Mouse (Mus musculus): ENCODE measurements around the gene Kmt2a. TPM values are rescaled to one million over a fixed set of nuclear protein-coding genes. Genes with fewer than 3 reads are reported as not detected.

The Kmt2a gene
- 4.4 and 4.8 TPM in 2 replicates for polyA plus RNA-seq (2021; fragmentation: Nextera tagmentation)
- long read RNA-seq, experiment 1, partial matches to known transcripts, result 9 of 30 reads
- long read RNA-seq, experiment 1, other reads (novel, unspliced or antisense), result 21 of 30 reads
- long read RNA-seq, experiment 2, partial matches to known transcripts, result 21 of 101 reads
- long read RNA-seq, experiment 2, other reads (novel, unspliced or antisense), result 80 of 101 reads

GRCm38 (mm10) chr9:44881221-44881871, at the start of gene Kmt2a:
Gene Kmt2a (minus strand): TSS chr9:44881296.

DNA sequence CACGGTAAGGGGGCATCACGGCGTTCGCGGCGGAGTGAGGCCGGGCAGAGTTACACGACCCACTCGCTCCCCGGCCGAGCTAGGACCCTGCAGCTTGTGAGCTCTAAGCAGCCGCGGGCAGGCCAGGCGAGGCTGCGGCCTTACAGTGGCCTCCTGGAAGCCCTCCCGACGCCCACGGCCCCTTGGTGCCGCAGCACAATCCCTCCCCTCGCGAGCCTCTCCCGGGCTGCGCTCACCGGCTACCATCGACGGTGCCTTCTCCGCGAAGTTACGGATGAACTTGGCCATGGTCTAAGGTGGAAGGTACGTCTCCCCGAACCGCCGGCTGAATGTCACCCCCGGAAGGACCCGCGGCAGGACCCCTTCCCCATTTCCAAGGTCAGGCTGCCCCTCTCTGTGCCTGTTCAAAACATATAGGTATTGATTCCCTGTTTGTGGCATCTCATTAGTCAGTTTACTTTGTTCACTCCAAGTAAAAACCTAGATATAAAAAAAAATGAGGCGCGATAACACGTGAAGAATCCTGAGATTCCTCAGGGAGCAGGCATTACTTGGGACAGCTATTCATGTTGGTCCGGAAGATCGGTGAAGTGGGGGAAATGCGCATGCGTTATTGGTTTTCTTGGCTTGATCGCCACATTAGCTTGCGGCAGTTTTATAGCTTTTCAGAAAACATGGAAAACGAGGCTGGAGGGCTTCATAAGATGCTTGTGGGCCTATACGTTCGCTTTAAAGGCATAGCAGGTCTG, 39.5 kb upstream of the Kmt2a start, which contains the start of gene Atp5l:
Atp5l (minus strand) TSS at position 369 of the 749 bp plus-strand sequence.

GRCm38 (mm10) chr9:44802808-44803450, 78.2 kb downstream of the Kmt2a start, which contains the start of gene Ttc36:
Gene Ttc36 (minus strand): TSS chr9:44803072.

DNA sequence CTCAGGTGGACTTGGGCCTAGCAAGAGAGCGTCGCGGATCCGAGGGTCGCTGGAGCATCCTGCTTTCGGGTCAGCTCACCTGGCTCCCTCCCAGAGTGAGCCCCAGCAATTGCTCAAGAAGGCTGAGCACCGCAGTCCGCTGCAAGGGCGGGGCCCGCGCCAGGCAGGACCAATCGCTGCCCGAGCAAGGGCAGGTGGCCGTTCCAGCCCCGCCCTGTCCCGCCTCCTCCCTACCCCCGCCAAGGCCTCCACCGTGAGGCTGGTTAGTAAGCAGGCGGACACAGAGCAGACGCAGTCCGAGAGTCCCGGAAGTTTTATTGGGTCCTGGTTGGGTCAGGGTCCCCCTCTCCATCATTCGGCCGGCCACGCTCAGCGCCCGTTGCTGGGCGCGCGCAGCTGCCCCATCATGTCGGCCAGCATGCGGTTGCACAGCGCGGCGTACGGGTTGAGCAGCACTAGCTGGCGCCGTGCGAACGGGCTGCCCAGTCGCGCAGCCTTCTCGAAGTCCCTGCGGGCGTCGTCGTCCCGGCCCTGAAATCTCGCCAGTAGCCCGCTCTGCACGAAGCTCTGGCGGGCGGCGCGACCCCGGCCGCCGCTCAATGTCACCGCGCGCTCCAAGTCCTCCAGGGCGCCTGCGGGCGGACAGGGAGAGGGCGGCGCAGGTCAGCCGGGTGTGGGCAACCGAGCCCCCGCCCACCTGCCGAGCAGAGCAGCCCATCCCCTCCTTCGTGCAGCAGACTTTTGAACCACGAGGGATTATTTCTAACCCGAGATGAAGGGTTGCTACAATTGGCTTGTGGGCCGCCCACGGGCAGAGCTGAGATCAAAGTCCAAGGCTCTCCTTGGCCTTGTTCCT, 81.8 kb downstream of the Kmt2a start, which contains the start of gene Tmem25:
Tmem25 (minus strand) TSS at position 206 of the 856 bp plus-strand sequence.

DNA sequence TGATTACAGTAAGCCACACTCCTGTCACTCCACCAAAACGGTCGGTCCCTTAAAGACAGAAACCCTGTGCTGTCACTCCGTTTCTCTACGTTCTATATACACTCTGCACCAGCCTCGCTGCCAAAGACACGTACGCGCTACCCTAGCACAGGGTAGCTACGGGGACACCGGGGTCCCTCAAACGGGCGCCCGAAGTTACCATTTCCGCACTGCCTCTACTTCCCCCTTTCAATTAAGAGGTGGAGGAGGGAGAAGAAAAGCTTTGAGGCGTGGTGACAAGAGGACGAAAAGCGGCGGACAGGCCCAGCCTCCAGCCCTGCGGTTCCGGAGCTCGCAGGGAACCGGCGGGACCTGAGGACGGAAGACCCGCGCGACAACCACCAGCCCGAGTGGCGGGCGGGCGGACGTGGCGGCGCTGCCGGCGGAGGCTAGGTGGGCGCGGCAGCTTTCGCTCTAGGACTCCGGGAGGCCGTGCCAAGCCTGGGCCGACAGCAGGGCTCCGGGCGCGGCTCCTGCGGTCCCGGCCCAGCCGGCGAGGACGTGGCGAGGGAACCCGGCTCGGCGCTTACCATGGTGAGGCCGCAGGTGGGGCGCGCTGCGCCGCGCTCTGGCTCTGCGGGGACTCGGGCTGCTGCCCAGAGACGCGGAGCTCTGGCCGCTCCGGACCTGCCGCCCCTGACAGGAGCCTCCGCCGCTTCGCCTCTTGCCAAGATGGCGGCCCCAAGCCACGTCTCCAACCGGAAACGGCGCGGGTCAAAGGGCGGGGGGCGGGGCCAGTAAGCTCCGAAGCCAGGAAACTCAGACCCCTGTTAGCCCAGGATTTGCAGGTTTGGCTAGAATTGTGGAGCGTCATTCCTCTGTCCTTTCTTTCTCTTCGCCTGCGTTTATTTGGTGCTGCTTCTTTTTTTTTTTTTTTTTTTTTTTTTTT, 113.7 kb downstream of the Kmt2a start, which contains the start of the genes Arcn1 and Ift46:
Arcn1 (minus strand) TSS at position 745 of the 928 bp plus-strand sequence.
Ift46 (plus strand) TSS at position 808 of the 928 bp plus-strand sequence.

Other genes with a start within 250 kb of the Kmt2a start
- gene Treh, start 208.1 kb downstream of the Kmt2a start, polyA plus RNA-seq (2021; fragmentation: Nextera tagmentation), result not detected in 2 replicates
- gene Phldb1, start 146.1 kb downstream of the Kmt2a start, polyA plus RNA-seq (2021; fragmentation: Nextera tagmentation), result 9.2 and 10.1 TPM in 2 replicates
- gene Arcn1, start 113.5 kb downstream of the Kmt2a start, polyA plus RNA-seq (2021; fragmentation: Nextera tagmentation), result 41.7 and 45.5 TPM in 2 replicates
- 60.9 and 65.4 TPM in 2 replicates for gene Ift46, start 113.4 kb downstream of the Kmt2a start, polyA plus RNA-seq (2021; fragmentation: Nextera tagmentation)
- 50.8 and 62.4 TPM in 2 replicates for gene Tmem25, start 82.0 kb downstream of the Kmt2a start, polyA plus RNA-seq (2021; fragmentation: Nextera tagmentation)
- not detected in 2 replicates for gene Ttc36, start 78.2 kb downstream of the Kmt2a start, polyA plus RNA-seq (2021; fragmentation: Nextera tagmentation)
- 1,476 and 1,758 TPM in 2 replicates for gene Atp5l, start 39.4 kb upstream of the Kmt2a start, polyA plus RNA-seq (2021; fragmentation: Nextera tagmentation)
- 42.6 and 43.5 TPM in 2 replicates for gene Ube4a, start 84.3 kb upstream of the Kmt2a start, polyA plus RNA-seq (2021; fragmentation: Nextera tagmentation)
- 0.24 and 0.44 TPM in 2 replicates for gene Cd3g, start 99.1 kb upstream of the Kmt2a start, polyA plus RNA-seq (2021; fragmentation: Nextera tagmentation)
- 0.24 and 0.25 TPM in 2 replicates for gene Cd3d, start 100.5 kb upstream of the Kmt2a start, polyA plus RNA-seq (2021; fragmentation: Nextera tagmentation)
- gene Cd3e, start 128.3 kb upstream of the Kmt2a start, polyA plus RNA-seq (2021; fragmentation: Nextera tagmentation), result 0.15 TPM in 1 of 2 replicates, not detected in the other
- gene Mpzl2, start 158.5 kb upstream of the Kmt2a start, polyA plus RNA-seq (2021; fragmentation: Nextera tagmentation), result 0.23 and 0.65 TPM in 2 replicates
- gene Mpzl3, start 173.9 kb upstream of the Kmt2a start, polyA plus RNA-seq (2021; fragmentation: Nextera tagmentation), result 1.1 TPM in 2 replicates
- gene Jaml, start 197.9 kb upstream of the Kmt2a start, polyA plus RNA-seq (2021; fragmentation: Nextera tagmentation), result 0.18 and 0.26 TPM in 2 replicates
- gene Scn2b, start 236.5 kb upstream of the Kmt2a start, polyA plus RNA-seq (2021; fragmentation: Nextera tagmentation), result 256 and 455 TPM in 2 replicates